In the genomic region with DNA sequence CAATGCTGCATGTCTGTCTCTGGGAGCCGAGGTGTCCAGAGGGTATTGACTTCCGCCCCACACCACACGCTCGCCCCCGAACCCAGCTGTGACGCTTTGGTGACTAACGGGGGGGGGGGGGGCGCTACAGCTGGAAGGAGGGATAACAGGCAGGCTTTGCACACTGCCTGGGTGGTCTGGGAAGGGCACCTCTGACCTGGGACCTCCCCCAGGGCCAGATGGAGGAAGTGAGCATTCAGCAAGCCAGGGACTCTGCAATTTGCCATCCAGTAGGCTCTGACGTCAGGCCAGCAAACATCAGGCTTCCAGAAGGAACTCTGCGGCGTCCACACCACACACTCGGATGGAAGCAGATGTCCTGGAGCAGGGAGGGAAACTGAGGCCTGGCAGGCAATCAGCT, we compare ENCODE assay signal across 17 mouse cellular contexts. TPM values are rescaled to one million over a fixed set of nuclear protein-coding genes. Genes with fewer than 3 reads are reported as not detected.
DNase-seq lines count a peak whose midpoint lies in the region; ATAC-seq and TF ChIP-seq lines count a peak whose summit lies in the region.
"Had no signal": no experiment of that assay in that cellular context is flagged by ENCODE, and none has a peak within 500 bp of the region (broad histone marks: within the 10 kb centered on the region; RNA-seq: fewer than 3 reads in every experiment).

No protein-coding gene starts in this region.

- peak; percentile 39 for DNase-seq in kidney, postnatal 0 days (ENCODE audit: low spot score)
- DNase-seq in kidney, postnatal 36 days: no peak
- DNase-seq in ZHBTc4 (ENCODE audit: low read depth, low spot score): peak; percentile 29
- DNase-seq in embryo, embryonic 9.5 days (ENCODE audit: extremely low spot score): peak; percentile 55
- DNase-seq in mesoderm, embryonic 11.5 days (ENCODE audit: low read depth, low spot score): peak; percentile 58
- DNase-seq in spleen, postnatal 10 days (ENCODE audit: low spot score in 2 of 2): no peak
- DNase-seq: adrenal gland, postnatal 25 days; cerebellum, adult 9-10 months; forebrain, postnatal 0 days; gastrocnemius, postnatal 14 days; heart, postnatal 36 days; right cerebral cortex, postnatal 14 days had no signal

- H3K27me3 ChIP-seq in kidney, postnatal 0 days (ENCODE audit: insufficient read depth, low read length): no peaks in the 10 kb centered on the region
- H3K27me3 ChIP-seq: embryonic facial prominence, embryonic 12.5 days; midbrain, embryonic 13.5 days had no signal

- H3K9me3 ChIP-seq in kidney, postnatal 0 days (replicated peaks; ENCODE audit: low read length): no peaks in the 10 kb centered on the region
- H3K9me3 ChIP-seq: embryonic facial prominence, embryonic 12.5 days; midbrain, embryonic 13.5 days had no signal

- H3K36me3 ChIP-seq in kidney, postnatal 0 days (ENCODE audit: insufficient read depth, low read length): peaks cover 5% of the 10 kb centered on the region; the same call in 1 of the 2 replicates
- H3K36me3 ChIP-seq: midbrain, embryonic 13.5 days had no signal

- no peak overlapping the region for H3K27ac ChIP-seq in kidney, postnatal 0 days
- H3K27ac ChIP-seq: embryonic facial prominence, embryonic 12.5 days; macrophage; midbrain, embryonic 13.5 days had no signal

- no peak for TF ChIP-seq CTCF in kidney, postnatal 0 days (IDR thresholded peaks at IDR 0.05; ENCODE audit: low read depth)

- no peak overlapping the region for H3K9ac ChIP-seq in kidney, postnatal 0 days (ENCODE audit: low read depth, low read length)
- H3K9ac ChIP-seq: embryonic facial prominence, embryonic 12.5 days; forebrain, postnatal 0 days; midbrain, embryonic 13.5 days had no signal

- 32% methylated on average over 11 of the region's 12 CpGs for WGBS in kidney, postnatal 0 days

- H3K4me2 ChIP-seq in kidney, postnatal 0 days (ENCODE audit: low read length): no peak overlapping the region
- H3K4me2 ChIP-seq: embryonic facial prominence, embryonic 12.5 days; midbrain, embryonic 13.5 days had no signal

- peak; percentile 5; the same call in 1 of the 2 replicates for ATAC-seq in kidney, postnatal 0 days (replicated peaks; ENCODE audit: low FRiP score, low read depth)
- ATAC-seq in CD4-positive, CD25-positive, alpha-beta regulatory T cell, adult 4 months: no peak
- ATAC-seq: forebrain, postnatal 0 days; midbrain, embryonic 13.5 days had no signal

- peaks cover 28% of the 10 kb centered on the region for H3K4me1 ChIP-seq in kidney, postnatal 0 days (replicated peaks; ENCODE audit: insufficient read depth, low read length)
- H3K4me1 ChIP-seq: midbrain, embryonic 13.5 days had no signal

- H3K4me3 ChIP-seq in kidney, postnatal 0 days (replicated peaks; ENCODE audit: low read depth, low read length): no peak overlapping the region
- H3K4me3 ChIP-seq: embryonic facial prominence, embryonic 12.5 days; midbrain, embryonic 13.5 days; myocyte had no signal

RNA-seq across cellular contexts. Expression of a gene that starts 52.0 kb away (rescaled TPM):
- polyA plus RNA-seq in kidney, postnatal 0 days (2015; fragmentation: Nextera tagmentation; extraction: Ambion mirVana): 33.7 and 35.8 TPM in 2 replicates
- 10 to 100 TPM; 11.6 to 18.9 TPM for polyA plus RNA-seq in CD4-positive, CD25-positive, alpha-beta regulatory T cell, adult 4 months (2017; shearing (Covaris generic))
- polyA plus RNA-seq: myocyte had no signal

Comparison
In these comparisons a context has a peak if more than half of its experiments do, and no peak if none do; other contexts are left out.
1. DNase-seq: peak in kidney, postnatal 0 days (single experiment), ZHBTc4 (single experiment), embryo, embryonic 9.5 days (single experiment) and mesoderm, embryonic 11.5 days (single experiment); none in kidney, postnatal 36 days (0 of 2) and spleen, postnatal 10 days (0 of 2).